Mouse (Mus musculus) megakaryocyte progenitor cell, adult 5-6 weeks (primary cell): ENCODE data around the gene Prkce. TPM values are rescaled to one million over a fixed set of nuclear protein-coding genes. Genes with fewer than 3 reads are reported as not detected.
A peak's percentile ranks its signal among the peaks of the same experiment; 100 is the strongest.

Experiments used
- ATAC-seq: replicated peaks from 2 replicates; pipeline ENCODE4 v1.8.0; 2016; ENCODE audit warnings: mild to moderate bottlenecking, moderate TSS enrichment, inconsistent platforms; ENCODE audit not compliant: poor library complexity
- total RNA-seq, 2 experiments: library from RNA; stranded (forward) in 1 of 2; stranded (reverse) in 1 of 2; fragments of 157-497, 149-512 nt in 1 of 2; fragments of 200-1000 nt in 1 of 2; gene quantifications; 2 replicates each; pipeline versions ENCODE4 v1.2.3 to v1.2.4; 2015 to 2017

Prkce gene
- total RNA-seq (2015): 4.2 and 4.8 TPM in 2 replicates
- 1.7 and 3.1 TPM in 2 replicates for total RNA-seq (2017)

DNA sequence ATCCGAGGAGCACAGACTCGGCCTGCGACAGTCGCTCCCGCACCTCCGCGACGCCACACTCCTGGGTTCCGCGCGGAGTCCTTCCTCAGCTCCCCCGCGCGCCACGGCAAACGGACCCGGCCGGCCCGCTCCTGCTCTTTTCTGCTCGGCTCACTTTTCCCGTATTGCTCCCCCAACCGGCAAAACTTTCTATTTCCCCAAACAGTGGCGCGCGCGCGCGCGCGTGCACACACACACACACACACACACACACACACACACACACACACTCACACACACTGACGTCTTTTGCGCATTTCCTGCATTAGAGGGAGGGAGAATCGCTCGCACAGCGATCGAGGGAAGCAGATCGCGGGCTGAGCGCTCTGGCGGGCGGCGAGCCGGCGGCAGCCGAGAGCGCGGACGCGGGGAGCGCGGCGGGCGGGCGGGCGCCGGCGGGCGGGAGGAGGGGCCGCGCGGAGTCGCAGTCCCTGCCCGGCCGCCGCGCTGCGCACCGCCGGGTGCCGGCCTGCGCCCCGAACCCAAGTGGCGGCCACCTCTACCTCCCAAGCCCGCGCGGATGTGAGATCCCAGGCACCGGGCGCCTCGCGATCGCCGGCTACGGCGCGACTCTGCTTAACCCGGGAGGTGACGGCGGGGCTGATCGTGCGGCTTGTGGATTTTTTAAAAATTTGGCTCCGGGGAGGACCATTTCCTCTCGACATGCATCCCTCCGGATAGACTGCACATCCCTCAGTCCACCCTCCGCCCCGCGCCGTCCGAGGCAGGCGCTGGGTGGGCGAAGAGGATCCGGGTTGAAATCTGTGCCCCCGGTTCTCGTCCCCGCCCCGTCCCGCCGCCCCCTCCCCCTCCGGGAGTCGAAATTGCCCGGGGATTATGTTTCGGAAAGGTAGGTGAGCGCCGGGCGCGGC is at the start of gene Prkce:
Prkce (plus strand) TSS at position 466 of the 911 bp plus-strand sequence.
- peak; percentile 57 for ATAC-seq

DNA sequence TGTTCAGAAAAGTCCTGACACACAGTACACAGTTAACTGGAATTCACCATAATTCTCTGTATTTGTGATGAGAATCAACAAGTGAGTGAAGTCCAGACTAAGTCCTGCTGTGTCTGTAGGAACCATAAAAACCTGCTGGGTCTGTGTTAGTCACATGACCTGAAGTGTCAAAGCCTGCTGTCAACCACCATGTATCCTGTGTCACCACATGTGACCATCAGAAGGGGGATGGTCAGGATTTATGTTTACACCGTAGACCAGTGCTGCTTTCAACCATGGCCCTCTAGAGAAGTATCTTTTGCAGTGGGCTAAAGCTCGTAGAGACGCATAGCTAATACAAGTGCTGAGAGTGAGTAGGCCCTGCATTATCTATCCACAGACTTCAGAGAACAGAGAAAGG is 44.4 kb upstream of the Prkce start:
- no peak for ATAC-seq

DNA sequence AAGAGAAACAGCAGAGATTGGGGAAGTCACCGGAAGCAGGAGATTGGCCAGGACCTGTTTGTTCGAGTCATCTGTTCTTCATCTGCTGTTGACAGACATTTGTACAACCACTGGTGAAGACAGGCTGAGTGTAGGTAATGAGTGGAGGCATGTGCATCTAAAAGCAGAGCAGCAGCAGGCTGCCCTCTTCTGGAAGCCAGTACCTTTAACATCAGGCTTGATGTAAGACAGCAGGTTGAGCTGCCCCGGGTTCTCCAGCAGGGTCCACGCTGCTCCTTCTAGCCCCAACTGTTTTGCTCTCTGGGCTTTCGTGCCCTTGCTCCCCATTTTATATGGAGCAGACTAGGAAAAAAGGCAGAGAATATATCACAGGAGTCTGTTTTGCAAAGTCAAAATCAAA is 41.7 kb upstream of the Prkce start:
- ATAC-seq: 0 out of 2 replicates have a peak, but pooled peaks have one; percentile 34

DNA sequence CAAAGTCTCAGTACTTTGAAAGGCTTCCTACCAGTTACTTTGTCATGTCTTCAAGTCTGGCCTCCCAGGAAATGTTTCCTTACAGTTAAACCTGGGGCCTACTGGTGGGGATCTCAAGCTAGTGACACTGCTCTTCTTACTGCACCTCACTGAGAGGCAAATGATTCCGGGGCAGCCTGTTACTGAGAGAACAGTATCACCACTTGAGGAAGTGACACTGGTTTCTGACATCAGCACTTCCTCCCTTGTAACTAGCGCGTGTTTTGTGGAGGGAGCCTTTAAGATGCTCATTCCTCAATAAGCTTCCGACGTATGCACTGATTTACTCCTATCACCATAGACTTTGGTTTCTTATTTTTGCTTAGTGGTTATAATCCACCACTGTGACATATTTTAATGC is 39.4 kb upstream of the Prkce start:
- ATAC-seq: 0 out of 2 replicates have a peak, but pooled peaks have one; percentile 31

DNA sequence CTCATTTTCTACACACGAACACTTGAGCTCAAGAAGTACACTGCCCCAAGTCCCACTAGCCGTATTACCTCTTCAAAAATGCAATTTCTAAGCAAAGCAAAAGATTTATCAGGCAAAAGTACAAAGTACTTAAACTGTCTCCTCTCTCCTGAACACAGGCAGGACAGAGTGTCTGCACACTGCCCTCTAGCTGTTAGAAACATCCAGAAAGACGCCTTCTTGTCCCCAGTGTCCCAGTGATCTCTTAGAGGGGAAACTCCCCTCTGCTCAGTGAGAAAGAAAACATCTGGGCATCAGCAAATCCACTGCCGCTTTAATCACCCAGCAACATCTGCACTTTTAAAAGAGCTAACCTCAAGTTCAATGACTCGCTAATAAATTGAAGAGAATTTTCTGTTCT is 35.1 kb upstream of the Prkce start:
- ATAC-seq: peak; percentile 69

DNA sequence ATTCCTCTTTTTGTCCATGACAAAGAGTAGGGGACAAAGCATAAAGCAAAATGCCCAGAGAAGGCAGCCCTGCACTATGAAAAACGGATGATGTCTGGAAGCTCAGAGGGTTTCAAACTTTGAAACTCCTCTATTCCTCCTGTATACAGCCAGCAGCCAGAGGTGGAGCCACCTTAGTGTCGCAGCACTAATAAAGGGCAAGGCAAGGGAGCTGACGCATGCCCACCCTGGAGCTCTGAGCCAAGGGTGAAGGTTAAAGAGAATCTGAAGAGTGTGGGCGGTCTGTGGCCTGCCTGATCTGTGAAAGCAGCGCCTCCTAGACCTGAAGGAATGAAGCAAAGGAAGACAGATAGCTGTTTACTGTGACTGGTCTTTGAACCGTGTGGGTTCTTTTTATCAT is 33.1 kb upstream of the Prkce start:
- ATAC-seq: no peak

DNA sequence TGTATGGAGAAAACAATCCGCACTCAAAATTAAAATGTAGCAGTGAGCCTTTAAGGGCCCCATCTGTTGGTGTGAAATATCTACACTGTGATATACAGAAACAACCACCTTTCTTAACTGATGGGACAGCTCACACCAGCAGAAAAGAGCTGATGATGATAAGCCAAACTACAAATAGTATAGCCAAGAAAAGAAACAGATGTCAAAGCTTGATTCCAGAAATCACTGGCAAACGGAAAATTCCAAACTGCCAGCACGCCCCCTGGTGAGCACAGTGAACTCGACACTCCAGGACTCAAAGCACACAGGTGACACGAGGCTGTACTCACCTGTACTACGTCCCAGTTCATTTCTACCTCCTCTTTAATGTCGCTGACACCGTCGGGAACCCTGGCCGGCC is 31.8 kb upstream of the Prkce start:
- peak; percentile 68 for ATAC-seq

DNA sequence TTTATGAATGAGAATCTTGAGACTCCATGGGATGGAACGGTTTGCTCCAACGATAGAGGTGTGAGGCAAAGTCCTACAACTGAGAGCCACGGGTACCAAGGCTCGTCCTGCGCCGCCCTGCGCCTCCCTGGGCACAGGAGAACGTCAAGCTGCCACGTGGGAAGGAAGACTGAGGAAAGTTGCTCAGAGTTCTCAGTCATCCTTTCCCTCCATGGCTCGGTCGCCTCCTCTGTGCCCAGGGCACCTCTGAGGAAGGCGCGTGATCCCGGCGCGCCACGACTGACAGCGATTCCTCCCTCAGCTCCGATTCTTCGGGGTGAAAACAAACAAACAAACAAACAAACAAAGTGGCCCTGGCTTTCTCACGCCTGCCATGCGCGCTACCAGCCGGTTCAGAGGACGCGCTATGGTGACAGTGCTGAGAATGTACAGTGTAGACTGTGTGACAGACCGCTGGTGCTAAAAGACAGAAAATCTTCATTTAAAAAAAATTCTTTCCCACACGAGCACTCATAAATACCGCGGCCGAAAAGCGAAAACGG is 23.0 kb upstream of the Prkce start:
- ATAC-seq: peak; percentile 59

DNA sequence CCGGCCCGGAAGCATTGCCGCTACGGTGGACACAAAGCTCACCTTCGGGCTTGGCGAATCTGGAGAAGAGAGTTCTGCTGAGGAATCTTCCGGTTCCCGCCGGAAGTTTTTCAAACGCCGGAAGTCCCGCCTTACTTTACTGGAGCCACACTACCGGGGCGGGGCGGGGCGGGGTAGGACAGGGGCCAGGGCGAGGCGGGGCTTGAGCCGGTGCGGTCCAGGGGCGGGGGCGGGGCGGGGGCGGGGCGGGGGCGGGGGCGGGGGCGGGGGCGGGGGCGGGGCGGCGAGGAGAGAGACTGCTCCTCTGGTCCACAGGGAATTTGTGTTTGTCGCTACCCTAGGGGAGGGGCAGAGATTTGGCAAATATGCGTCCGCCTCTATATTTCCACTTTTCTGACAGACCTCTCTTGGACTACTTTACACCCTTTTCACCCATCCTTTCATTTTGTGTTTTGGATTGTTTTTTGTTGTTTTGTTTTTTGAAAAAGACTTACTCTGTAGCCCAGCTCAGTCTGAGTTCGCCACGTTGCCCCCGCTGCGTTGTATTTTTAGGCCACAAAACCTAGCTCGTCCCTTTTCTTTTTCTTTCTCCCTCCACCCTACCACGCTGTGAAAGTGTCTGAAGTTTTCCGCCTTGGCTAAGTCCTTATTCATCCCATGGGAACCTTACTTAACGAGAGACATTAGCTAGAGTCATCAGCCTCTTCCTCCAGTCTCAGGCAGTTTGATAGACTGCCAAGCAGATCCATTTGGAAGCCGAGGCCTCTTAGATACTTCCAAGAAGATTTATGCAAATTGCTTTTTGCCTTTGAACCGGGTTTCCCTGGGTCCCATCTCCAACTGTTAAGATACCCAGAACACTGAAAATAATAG is 22.3 kb upstream of the Prkce start, which contains the start of gene Srbd1:
Srbd1 (minus strand) TSS at position 97 of the 873 bp plus-strand sequence.
- ATAC-seq: peak; percentile 91

DNA sequence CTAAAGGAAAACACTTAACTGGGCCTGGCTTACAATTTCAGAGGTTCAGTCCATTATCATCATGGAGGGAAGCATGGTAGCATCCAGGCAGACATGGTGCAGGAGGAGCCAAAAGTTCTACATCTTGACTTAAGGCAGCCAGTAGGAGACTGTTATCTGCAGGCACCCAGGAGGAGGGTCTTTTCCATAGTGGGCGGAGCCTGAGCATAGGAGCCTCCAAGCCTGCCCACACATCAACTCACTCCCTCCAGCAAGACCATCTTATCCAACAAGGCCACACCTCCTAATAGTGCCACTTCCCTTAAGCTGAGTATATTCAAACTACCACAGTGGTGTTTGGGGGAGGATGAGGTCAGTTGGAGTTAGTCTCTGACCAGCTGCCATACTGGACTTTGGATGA is 17.9 kb upstream of the Prkce start:
- ATAC-seq: 0 out of 2 replicates have a peak, but pooled peaks have one; percentile 8

DNA sequence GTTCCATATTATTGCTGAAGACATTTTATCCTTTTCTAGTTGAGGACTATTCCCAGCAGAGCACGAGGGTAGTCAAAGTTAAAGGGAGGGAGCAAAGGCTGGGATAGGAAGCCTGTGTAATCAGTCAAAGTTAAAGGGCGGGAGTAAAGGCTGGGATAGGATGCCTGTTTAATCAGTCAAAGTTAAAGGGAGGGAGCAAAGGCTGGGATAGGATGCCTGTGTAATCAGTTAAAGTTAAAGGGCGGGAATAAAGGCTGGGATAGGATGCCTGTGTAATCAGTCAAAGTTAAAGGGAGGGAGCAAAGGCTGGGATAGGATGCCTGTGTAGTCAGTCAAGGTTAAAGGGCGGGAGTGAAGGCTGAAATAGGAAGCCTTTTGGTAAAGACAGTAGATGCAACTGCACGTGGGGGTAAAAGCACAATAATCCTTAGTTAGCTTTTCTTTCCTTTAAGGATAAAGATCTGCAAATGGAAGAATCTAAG is 16.7 kb upstream of the Prkce start:
- ATAC-seq: peak; percentile 98

DNA sequence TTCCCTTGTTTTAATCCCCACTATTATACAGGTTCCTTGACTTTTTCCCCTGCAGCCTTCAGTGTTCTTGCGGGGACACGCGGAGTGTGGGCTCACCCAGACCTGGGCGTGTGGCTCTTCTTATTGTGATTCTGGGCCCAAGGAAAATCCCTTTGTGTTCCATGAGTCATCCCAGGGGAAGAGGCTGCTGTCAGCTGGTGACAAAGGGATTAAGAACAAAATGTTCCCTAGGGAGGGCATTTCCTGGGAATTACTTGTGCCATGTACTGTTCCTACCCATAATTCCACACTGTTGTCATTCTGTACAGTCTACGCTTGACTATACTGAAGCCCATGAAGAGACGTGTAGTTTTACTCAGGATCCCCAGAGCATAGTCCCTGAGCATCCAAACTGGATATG is 10.6 kb upstream of the Prkce start:
- ATAC-seq: no peak

DNA sequence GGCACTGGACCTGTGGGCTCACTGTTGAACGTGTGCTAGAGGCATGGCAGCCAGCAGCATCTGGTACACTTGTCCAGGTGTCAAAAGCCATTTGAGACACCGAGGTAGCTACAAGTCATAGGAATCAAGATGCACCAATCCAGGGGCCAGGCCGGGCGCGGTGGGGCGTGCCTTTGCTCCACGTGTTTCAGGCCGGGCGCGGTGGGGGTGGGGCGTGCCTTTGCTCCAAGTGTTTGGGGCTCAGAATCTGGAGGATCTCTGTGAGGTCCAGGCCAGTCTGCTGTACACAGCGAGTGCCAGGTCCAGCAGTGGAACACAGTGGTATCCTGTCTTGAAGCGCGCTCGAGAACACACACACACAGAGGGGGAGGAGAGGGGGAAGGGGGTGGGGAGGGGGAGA is 4.9 kb upstream of the Prkce start:
- no peak for ATAC-seq

DNA sequence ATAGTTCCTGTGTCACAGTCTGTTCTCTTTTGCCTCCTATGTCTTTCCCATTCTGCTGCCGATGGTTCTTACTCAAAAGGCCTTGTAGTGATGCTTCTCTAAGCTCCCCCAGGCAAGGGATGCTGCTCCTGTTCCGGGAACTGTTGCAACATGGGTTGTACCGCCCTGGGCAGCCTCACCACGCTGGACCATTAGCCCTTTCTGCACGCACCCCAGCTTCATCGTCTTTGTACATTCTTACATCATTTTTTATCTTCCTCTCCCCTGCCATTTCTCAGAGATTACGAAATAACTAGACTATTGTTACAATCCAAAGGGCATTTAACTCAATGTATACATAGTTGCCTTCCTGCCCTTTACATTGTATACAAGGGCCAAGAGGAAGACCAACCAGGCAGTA is 3.2 kb upstream of the Prkce start:
- ATAC-seq: peak; percentile 38

DNA sequence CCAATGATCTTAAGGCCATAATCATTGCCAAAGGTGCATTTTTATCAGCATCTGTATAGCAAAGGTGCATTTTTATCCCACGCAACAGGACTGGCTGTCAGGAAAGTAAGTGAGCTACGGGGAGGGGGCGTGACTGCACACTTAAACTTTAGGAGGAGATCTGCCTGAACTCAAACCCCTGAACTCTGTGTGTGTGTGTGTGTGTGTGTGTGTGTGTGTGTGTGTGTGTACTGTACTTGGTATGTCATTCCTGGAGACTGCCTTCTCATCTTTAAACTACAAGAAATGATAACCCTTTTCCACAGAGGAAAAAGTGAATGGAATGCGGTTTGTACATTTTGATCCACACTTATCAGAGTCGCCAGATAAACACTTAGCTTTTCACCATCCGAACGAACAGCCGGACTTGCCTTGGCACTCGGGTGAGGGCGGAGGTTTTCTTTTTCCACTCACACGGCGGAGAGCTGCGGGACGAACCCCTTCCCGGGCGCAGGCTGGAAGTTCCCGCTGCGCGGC is 1.5 kb upstream of the Prkce start:
- ATAC-seq: no peak

DNA sequence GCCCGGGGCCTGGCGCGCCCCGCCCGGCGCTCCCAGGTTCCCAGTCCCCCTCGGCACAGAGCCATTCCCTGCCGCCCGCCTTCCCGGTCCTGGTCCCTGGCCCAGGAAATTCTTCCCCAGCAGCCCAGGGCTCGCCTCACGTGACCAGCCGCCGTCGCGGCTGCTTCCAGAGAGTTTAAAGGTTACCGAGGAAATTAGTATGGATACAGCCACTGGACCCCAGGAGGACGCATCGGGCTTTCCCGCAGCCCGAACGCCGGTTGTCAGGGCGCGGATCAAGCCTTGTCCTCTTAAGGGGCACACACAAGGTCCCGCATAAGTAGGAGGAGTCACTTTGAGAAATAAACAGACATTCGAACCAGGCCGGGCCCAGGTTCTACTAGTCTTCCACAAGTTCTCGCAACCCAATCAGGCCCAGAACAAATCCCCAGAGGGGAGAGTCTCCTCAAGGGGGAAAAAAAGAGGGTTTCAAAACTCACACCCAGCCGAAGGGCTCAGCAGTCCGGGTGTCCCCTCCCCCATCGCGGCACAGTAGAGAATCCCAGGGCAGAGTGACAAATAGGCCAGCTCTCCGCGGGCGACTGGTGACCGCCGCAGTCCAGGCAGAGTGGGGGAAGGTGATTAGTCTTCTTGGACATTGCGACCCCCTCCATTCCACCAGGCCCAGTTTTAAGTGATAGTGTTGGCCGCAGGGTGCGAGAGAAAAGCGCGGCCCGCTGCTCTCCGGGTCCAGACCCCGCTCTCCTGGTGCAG is 842 bp upstream of the Prkce start:
- peak; percentile 15; the same call in 1 of the 2 replicates for ATAC-seq

DNA sequence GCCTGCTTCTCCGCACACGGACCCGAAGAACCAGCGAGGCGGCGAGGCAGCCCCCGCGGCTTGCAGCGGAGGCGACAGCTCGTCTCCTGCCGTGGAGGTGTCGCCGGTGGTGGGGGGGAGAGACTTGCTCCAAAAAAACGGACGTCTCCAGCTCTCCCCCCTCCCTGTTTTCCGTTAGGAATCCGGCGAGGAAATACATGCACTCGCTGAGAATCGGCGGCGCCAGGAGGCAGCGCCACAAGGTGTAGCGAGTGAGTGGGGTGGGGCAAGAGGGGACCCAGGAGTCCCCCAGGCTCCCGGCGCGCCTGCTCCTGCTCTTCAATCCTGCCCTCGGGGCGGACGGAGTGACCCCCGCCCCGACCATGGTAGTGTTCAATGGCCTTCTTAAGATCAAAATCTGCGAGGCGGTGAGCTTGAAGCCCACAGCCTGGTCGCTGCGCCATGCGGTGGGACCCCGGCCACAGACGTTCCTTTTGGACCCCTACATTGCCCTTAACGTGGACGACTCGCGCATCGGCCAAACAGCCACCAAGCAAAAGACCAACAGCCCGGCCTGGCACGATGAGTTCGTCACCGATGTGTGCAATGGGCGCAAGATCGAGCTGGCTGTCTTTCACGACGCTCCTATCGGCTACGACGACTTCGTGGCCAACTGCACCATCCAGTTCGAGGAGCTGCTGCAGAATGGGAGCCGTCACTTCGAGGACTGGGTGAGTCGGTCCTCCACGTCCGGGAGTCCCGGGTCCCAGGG is 821 bp downstream of the Prkce start:
- ATAC-seq: no peak

DNA sequence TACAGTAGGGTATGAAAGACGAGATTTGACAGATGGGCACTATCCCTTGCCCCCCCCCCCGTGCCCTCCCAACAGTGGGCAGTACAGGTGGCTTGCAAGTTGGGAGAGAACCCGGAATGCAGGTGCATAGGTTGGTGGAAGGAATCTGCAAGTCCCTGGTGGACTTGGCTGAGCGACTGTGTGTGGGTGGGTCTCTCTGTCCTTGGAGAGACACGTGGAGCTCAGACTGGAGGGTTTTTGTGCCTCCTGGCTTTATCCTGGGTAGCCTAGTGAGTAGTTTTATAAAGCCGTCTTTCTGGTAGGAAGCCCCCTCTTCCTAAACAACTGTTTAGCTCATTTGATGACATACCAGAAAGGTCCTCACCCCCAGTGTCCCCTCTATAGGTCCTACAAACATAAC is 1.5 kb downstream of the Prkce start:
- no peak for ATAC-seq
